Mouse (Mus musculus): Measurements from ENCODE around the gene Exoc6b.
"Not testable (repeated sequence)": the region's sequence is repeated elsewhere in the genome, so short reads cannot be mapped to it uniquely, and the experiment has no call there.

The Exoc6b gene

GRCm38 (mm10) chr6:84631588-84631987 is 437.7 kb downstream of the Exoc6b start:
- no peak for DNase-seq (ENCODE audit: low spot score)

GRCm38 (mm10) chr6:84630276-84630675 is 439.0 kb downstream of the Exoc6b start:
- peak; percentile 6 for DNase-seq (ENCODE audit: low spot score)

- DNase-seq (ENCODE audit: low spot score) = no peak
These were observed 440.5 kb downstream of the Exoc6b start for GRCm38 (mm10) chr6:84628831-84629230.

- no peak for DNase-seq (ENCODE audit: low spot score)
These were observed 442.9 kb downstream of the Exoc6b start for GRCm38 (mm10) chr6:84626398-84626797.

- DNase-seq (ENCODE audit: low spot score) = no peak
These were observed 450.1 kb downstream of the Exoc6b start for GRCm38 (mm10) chr6:84619166-84619565.

- DNase-seq (ENCODE audit: low spot score) = no peak
These were observed 452.3 kb downstream of the Exoc6b start for GRCm38 (mm10) chr6:84617051-84617450.

- DNase-seq (ENCODE audit: low spot score) = no peak
These were observed 452.7 kb downstream of the Exoc6b start for GRCm38 (mm10) chr6:84616586-84616985.

- DNase-seq (ENCODE audit: low spot score) = no peak
These were observed 455.8 kb downstream of the Exoc6b start for GRCm38 (mm10) chr6:84613561-84613960.

- DNase-seq (ENCODE audit: low spot score) = no peak
These were observed 468.0 kb downstream of the Exoc6b start for GRCm38 (mm10) chr6:84601136-84601889.

- not testable (repeated sequence) for DNase-seq (ENCODE audit: low spot score)
These were observed 470.0 kb downstream of the Exoc6b start for GRCm38 (mm10) chr6:84599296-84599695.

GRCm38 (mm10) chr6:84598725-84599124 is 470.6 kb downstream of the Exoc6b start:
- DNase-seq (ENCODE audit: low spot score) = no peak

- no peak for DNase-seq (ENCODE audit: low spot score)
These were observed 474.7 kb downstream of the Exoc6b start for GRCm38 (mm10) chr6:84594626-84595025.

GRCm38 (mm10) chr6:84593693-84594092 is 475.6 kb downstream of the Exoc6b start, which contains the start of gene Cyp26b1:
Gene Cyp26b1 (minus strand): TSS chr6:84593908.
- DNase-seq (ENCODE audit: low spot score) = no peak

- no peak for DNase-seq (ENCODE audit: low spot score)
These were observed 478.2 kb downstream of the Exoc6b start for GRCm38 (mm10) chr6:84590961-84591745.

GRCm38 (mm10) chr6:84589742-84590686 is 479.3 kb downstream of the Exoc6b start:
- peak; percentile 70 for DNase-seq (ENCODE audit: low spot score)

- DNase-seq (ENCODE audit: low spot score) = no peak
These were observed 480.2 kb downstream of the Exoc6b start for GRCm38 (mm10) chr6:84588895-84589652.

- peak; percentile 1 for DNase-seq (ENCODE audit: low spot score)
These were observed 481.0 kb downstream of the Exoc6b start for GRCm38 (mm10) chr6:84588221-84588894.

- DNase-seq (ENCODE audit: low spot score) = peak; percentile 24
These were observed 481.7 kb downstream of the Exoc6b start for GRCm38 (mm10) chr6:84587471-84588101.

- peak; percentile 0 for DNase-seq (ENCODE audit: low spot score)
These were observed 482.6 kb downstream of the Exoc6b start for GRCm38 (mm10) chr6:84586551-84587200.
